Mouse (Mus musculus): ENCODE results near the gene Wdr35. TPM values are rescaled to one million over a fixed set of nuclear protein-coding genes. Genes with fewer than 3 reads are reported as not detected.
A peak's percentile ranks its signal among the peaks of the same experiment; 100 is the strongest.
"Not testable (repeated sequence)": the region's sequence is repeated elsewhere in the genome, so short reads cannot be mapped to it uniquely, and the experiment has no call there.

Wdr35 gene
- total RNA-seq (2021), result 1 to 10 TPM; 9.0 to 9.5 TPM
- polyA plus RNA-seq (2012; rRNA removed), result 3.4 and 5.9 TPM in 2 replicates
- long read RNA-seq, full-length matches to known transcripts, result 4 of 5 reads
- long read RNA-seq, partial matches to known transcripts, result 1 of 5 reads
- long read RNA-seq, other reads (novel, unspliced or antisense), result 0 of 5 reads

DNA sequence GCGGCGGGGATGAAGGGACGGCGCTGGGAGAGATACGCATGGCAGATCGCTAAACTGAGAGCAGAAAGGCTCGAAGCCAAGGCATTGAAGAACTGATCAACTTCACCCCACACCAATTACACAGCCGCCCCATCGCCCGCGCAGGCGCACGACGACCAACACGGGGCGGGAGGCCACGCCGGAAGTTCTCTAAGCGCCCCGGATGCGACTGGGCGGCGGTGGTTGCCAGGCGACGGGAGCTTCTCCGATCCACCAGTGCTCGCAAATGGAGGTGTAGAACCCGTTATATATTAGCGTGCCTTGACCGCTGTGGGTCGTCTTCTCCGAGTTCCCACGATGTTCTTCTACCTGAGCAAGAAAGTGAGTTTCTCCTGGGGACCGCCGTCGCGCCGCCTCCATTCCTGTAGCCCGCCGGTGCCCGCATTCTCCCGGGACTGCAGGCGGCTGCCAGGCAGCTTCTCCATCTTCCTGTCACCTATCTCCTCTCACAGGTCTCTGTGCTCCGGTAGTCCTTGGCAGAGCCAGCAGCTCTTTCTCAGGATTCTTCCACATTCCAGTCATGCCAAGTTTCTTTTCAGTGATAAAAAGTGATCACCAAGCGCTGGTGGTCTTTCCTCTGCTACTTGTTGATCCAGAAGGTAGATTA, at the start of gene Wdr35:
TSS of gene Wdr35 (plus strand) at position 73 of the 646 bp plus-strand sequence.
- Histone ChIP-seq H3K27me3 (ENCODE audit: control insufficient read depth, insufficient read depth, low read length) (no peaks in the 10 kb centered on the region), H3K9ac (ENCODE audit: low read depth, low read length) (peak within 1 kb of the TSS; percentile 49), H3K36me3 (ENCODE audit: control insufficient read depth, insufficient read depth, low read length) (no peaks in the 10 kb centered on the region), H3K79me2 (replicated peaks; ENCODE audit: control insufficient read depth, insufficient read depth, low read length) (no peaks in the 10 kb centered on the region), H3K4me3 (peak within 1 kb of the TSS; percentile 77), H3K4me1 (ENCODE audit: control insufficient read depth, insufficient read depth, low read length) (no peaks in the 10 kb centered on the region; the same call in 1 of the 2 replicates), H3K27ac (peak within 1 kb of the TSS; percentile 53)
- DNase-seq, result peak; percentile 89 to 92
- intact Hi-C loops (cut with DNase I), result loop anchor here (5.0 kb wide), 2 partner anchors 37 to 52 kb away; partner anchors contain the start of gene Laptm4a
- TF ChIP-seq EP300 (IDR thresholded peaks at IDR 0.05; ENCODE audit: insufficient read depth, low read depth, low read length) (no peak), POLR2A (IDR thresholded peaks at IDR 0.05; ENCODE audit: insufficient read depth, low read depth, low read length) (peak; percentile 82)
- WGBS, result under 1% methylated on average over 45 of the region's 45 CpGs

DNA sequence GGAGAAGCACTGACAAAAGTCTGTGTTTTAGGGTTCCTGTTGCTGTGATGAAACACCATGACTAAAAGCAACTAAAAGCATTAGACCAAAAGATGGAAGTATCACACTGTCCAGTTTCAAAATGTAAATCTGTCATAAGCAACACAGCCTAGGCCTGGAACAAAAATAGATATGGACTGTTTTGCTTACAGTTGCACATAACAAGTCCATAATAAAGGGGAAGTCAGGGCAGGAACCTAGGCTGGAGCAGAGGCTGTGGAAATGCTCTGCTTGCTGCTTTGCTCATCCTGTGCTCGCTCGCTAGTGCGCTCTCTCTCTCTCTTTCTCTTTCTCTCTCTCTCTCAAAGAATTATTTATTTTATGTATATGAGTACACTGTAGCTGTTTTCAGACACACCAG, 46.0 kb upstream of the Wdr35 start:
- no peaks in the 10 kb centered on the region for H3K27me3 ChIP-seq (ENCODE audit: control insufficient read depth, insufficient read depth, low read length)
- peak overlapping the region; percentile 36 for H3K27ac ChIP-seq
- intact Hi-C loops (cut with DNase I), result no loop called here
- DNase-seq, result no peak
- TF ChIP-seq EP300 (IDR thresholded peaks at IDR 0.05; ENCODE audit: insufficient read depth, low read depth, low read length), result no peak
- no peak for TF ChIP-seq POLR2A (IDR thresholded peaks at IDR 0.05; ENCODE audit: insufficient read depth, low read depth, low read length)
- no peak for TF ChIP-seq CTCF (IDR thresholded peaks at IDR 0.05)
- WGBS, result 49% methylated on average over 3 of the region's 3 CpGs
- peaks cover 30% of the 10 kb centered on the region for H3K4me1 ChIP-seq (ENCODE audit: control insufficient read depth, insufficient read depth, low read length)
- no peak overlapping the region for H3K9ac ChIP-seq (ENCODE audit: low read depth, low read length)
- peaks cover 13% of the 10 kb centered on the region for H3K79me2 ChIP-seq (replicated peaks; ENCODE audit: control insufficient read depth, insufficient read depth, low read length)
- no peak overlapping the region for H3K4me3 ChIP-seq
- H3K36me3 ChIP-seq (ENCODE audit: control insufficient read depth, insufficient read depth, low read length), result peaks cover 77% of the 10 kb centered on the region

DNA sequence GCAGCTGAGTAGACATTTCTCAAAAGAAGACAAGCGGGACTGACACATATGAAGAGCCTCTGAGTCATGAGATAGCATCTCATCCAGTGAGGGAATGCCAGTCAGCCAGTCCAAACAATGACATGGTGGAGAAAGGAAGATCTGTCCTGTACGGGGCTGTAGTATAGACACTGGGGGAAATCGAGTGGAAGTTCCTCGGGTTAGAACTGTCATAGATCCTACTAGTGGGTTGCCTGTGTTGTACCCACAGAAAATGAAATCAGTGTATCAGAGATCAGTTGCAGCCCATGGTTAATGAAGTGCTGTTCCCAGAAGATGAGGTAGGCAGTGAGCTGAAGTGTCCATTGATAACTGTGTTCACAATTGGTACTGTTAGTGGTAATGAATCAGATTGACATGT, 44.9 kb upstream of the Wdr35 start:
- peaks cover 30% of the 10 kb centered on the region for H3K4me1 ChIP-seq (ENCODE audit: control insufficient read depth, insufficient read depth, low read length)
- no peak for DNase-seq
- TF ChIP-seq EP300 (IDR thresholded peaks at IDR 0.05; ENCODE audit: insufficient read depth, low read depth, low read length) (no peak), POLR2A (IDR thresholded peaks at IDR 0.05; ENCODE audit: insufficient read depth, low read depth, low read length) (no peak), CTCF (IDR thresholded peaks at IDR 0.05) (no peak)
- WGBS, result 38% methylated on average over 4 of the region's 4 CpGs
- peaks cover 12% of the 10 kb centered on the region for H3K79me2 ChIP-seq (replicated peaks; ENCODE audit: control insufficient read depth, insufficient read depth, low read length)
- H3K27me3 ChIP-seq (ENCODE audit: control insufficient read depth, insufficient read depth, low read length), result no peaks in the 10 kb centered on the region
- no peak overlapping the region for H3K27ac ChIP-seq
- H3K9ac ChIP-seq (ENCODE audit: low read depth, low read length), result no peak overlapping the region
- peaks cover 75% of the 10 kb centered on the region for H3K36me3 ChIP-seq (ENCODE audit: control insufficient read depth, insufficient read depth, low read length)
- no peak overlapping the region for H3K4me3 ChIP-seq
- intact Hi-C loops (cut with DNase I), result no loop called here

DNA sequence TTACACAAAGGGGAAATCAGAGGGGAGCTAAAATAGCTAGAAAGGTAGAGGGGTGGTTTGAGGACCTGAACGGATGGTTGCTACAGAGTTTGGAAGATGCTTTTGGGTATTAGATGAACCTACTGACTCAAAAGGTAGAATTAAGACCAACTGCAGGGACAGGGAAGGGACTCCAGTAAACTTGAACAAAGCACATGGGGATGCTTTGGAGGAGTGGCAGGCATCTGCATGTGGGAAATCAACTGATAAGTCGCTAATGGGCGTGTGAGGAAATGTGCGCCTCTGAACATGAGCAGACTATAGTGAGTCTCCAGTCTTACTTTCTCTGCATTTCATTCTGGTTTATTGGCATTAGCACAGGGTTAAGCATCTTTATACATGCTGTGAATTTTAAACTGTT, 42.6 kb upstream of the Wdr35 start:
- H3K4me1 ChIP-seq (ENCODE audit: control insufficient read depth, insufficient read depth, low read length), result peaks cover 27% of the 10 kb centered on the region

DNA sequence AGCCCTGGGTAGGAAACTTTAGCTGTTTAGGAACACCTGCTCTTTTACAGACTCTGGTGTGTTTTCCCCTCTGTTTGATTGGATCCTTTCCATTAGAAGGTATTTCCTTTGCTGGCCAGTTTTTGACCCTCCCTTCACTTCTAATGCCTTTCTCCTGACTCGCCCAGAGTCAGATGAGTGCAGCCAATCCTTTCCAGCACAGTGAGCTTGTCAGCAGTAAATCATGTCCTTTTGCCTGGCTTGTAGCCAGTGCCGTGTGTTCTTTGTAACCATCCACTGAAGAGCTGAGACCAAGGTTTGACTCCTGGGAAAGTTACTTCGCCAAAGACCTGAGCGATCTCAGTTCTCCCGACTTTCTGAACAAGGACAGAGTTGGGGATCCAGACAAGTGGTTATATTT, 38.3 kb upstream of the Wdr35 start:
- Histone ChIP-seq H3K36me3 (ENCODE audit: control insufficient read depth, insufficient read depth, low read length) (peaks cover 38% of the 10 kb centered on the region), H3K27ac (peak overlapping the region; percentile 42), H3K9ac (ENCODE audit: low read depth, low read length) (no peak overlapping the region), H3K27me3 (ENCODE audit: control insufficient read depth, insufficient read depth, low read length) (no peaks in the 10 kb centered on the region), H3K79me2 (replicated peaks; ENCODE audit: control insufficient read depth, insufficient read depth, low read length) (0 out of 2 replicates have a peak, but pooled peaks cover 1% of the 10 kb centered on the region), H3K4me3 (no peak overlapping the region), H3K4me1 (ENCODE audit: control insufficient read depth, insufficient read depth, low read length) (peaks cover 12% of the 10 kb centered on the region)
- DNase-seq, result peak in 1 of 2 experiments; percentile 48
- no peak for TF ChIP-seq EP300 (IDR thresholded peaks at IDR 0.05; ENCODE audit: insufficient read depth, low read depth, low read length)
- TF ChIP-seq POLR2A (IDR thresholded peaks at IDR 0.05; ENCODE audit: insufficient read depth, low read depth, low read length), result no peak
- TF ChIP-seq CTCF (IDR thresholded peaks at IDR 0.05), result no peak
- 54% methylated on average over 5 of the region's 5 CpGs for WGBS
- intact Hi-C loops (cut with DNase I), result loop anchor here (5.0 kb wide), 2 partner anchors 37 to 48 kb away; partner anchors contain the start of gene Wdr35

More for the DNA sequence above, 42.6 kb upstream of the Wdr35 start:
- peaks cover 5% of the 10 kb centered on the region for H3K79me2 ChIP-seq (replicated peaks; ENCODE audit: control insufficient read depth, insufficient read depth, low read length)
- DNase-seq, result no peak
- intact Hi-C loops (cut with DNase I), result no loop called here
- no peak overlapping the region for H3K9ac ChIP-seq (ENCODE audit: low read depth, low read length)
- peaks cover 67% of the 10 kb centered on the region for H3K36me3 ChIP-seq (ENCODE audit: control insufficient read depth, insufficient read depth, low read length)
- 19% methylated on average over 4 of the region's 4 CpGs for WGBS
- no peak overlapping the region for H3K4me3 ChIP-seq
- no peaks in the 10 kb centered on the region for H3K27me3 ChIP-seq (ENCODE audit: control insufficient read depth, insufficient read depth, low read length)
- TF ChIP-seq POLR2A (IDR thresholded peaks at IDR 0.05; ENCODE audit: insufficient read depth, low read depth, low read length), result no peak
- no peak for TF ChIP-seq CTCF (IDR thresholded peaks at IDR 0.05)
- TF ChIP-seq EP300 (IDR thresholded peaks at IDR 0.05; ENCODE audit: insufficient read depth, low read depth, low read length), result no peak
- no peak overlapping the region for H3K27ac ChIP-seq

DNA sequence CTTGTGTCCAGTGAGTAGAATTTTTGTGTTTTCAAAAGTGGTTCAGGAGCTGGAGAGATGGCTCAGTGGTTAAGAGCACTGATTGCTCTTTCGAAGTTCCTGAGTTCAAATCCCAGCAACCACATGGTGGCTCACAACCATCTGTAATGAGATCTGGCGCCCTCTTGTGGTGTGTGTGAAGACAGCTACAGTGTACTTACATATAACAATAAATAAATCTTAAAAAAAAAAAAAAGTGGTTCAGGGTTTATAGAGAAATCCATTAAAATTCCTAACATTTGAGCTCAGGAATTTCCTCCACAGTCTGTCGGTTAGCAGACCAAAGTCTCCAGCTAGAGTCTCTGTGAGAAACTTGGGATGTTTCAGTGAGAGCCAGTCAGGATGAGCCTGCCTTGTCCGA, 37.5 kb upstream of the Wdr35 start:
- peak; percentile 73 for TF ChIP-seq CTCF (IDR thresholded peaks at IDR 0.05)
- H3K9ac ChIP-seq (ENCODE audit: low read depth, low read length); DNase-seq: not testable (repeated sequence)

More for the DNA sequence above, 37.5 kb upstream of the Wdr35 start:
- not testable (repeated sequence) for H3K79me2 ChIP-seq (replicated peaks; ENCODE audit: control insufficient read depth, insufficient read depth, low read length); H3K27ac ChIP-seq; H3K4me1 ChIP-seq (ENCODE audit: control insufficient read depth, insufficient read depth, low read length); H3K27me3 ChIP-seq (ENCODE audit: control insufficient read depth, insufficient read depth, low read length); H3K4me3 ChIP-seq
- WGBS, result 80% methylated on average over 4 of the region's 4 CpGs
- intact Hi-C loops (cut with DNase I), result loop anchor here (5.0 kb wide), 2 partner anchors 36 to 49 kb away; partner anchors contain the start of gene Wdr35
- H3K36me3 ChIP-seq (ENCODE audit: control insufficient read depth, insufficient read depth, low read length), result peaks cover 33% of the 10 kb centered on the region
